Mouse (Mus musculus): ENCODE measurements around the gene Rhoq.

GRCm38 (mm10) chr17:86915540-86915939 is 47.3 kb upstream of the Rhoq start:
- TF ChIP-seq POLR2A (IDR thresholded peaks at IDR 0.05; ENCODE audit: borderline replicate concordance, low read depth, low read length) (no peak), CTCF (IDR thresholded peaks at IDR 0.05; ENCODE audit: low read depth, low read length) (no peak)
